Mouse (Mus musculus) regulatory T cell (primary cell): ENCODE data around the gene Insl6.

Experiments
- in situ Hi-C: fragments of 300-600 bp; cut with MboI, MseI; formaldehyde crosslinking; loops from one replicate; pipeline ENCODE4 v1.15.1; 2025; ENCODE audit warnings: high pct_unique_total_duplicates

The Insl6 gene

GRCm38 (mm10) chr19:29291532-29291931 lies 33.6 kb downstream of the Insl6 start:
- in situ Hi-C loops = no loop called here

GRCm38 (mm10) chr19:29287863-29288262 lies 37.3 kb downstream of the Insl6 start:
- in situ Hi-C loops = no loop called here

GRCm38 (mm10) chr19:29285451-29285869 lies 39.7 kb downstream of the Insl6 start:
- in situ Hi-C loops = no loop called here

GRCm38 (mm10) chr19:29278944-29279587 lies 46.1 kb downstream of the Insl6 start:
- in situ Hi-C loops = no loop called here

- in situ Hi-C loops = no loop called here
Observed at GRCm38 (mm10) chr19:29276414-29276813, 48.7 kb downstream of the Insl6 start.

GRCm38 (mm10) chr19:29272011-29272809 lies 52.9 kb downstream of the Insl6 start:
- in situ Hi-C loops = loop anchor here (5.0 kb wide), 1 partner anchor 205 kb away; no protein-coding TSS in a partner anchor
